Mouse (Mus musculus) G1E (cell line): ENCODE measurements around the gene Tmem126b. TPM values are rescaled to one million over a fixed set of nuclear protein-coding genes. Genes with fewer than 3 reads are reported as not detected.
A peak's percentile ranks its signal among the peaks of the same experiment; 100 is the strongest.

Experiments used
- ATAC-seq: 2 replicates; pipeline ENCODE4 v1.8.0; 2016; ENCODE audit warnings: mild to moderate bottlenecking; ENCODE audit not compliant: insufficient number of reproducible peaks, poor library complexity, low FRiP score, severe bottlenecking; ENCODE audit errors: extremely low read depth
- DNase-seq: peaks from one replicate; pipeline ENCODE4 v3.0.0; 2012; ENCODE audit warnings: low spot score
- H3K27me3 ChIP-seq: 2 replicates; pipeline ENCODE4 v1.6.1; 2012; ENCODE audit warnings: mild to moderate bottlenecking, low read length, inconsistent platforms; ENCODE audit not compliant: insufficient read depth
- H3K36me3 ChIP-seq: replicated peaks from 2 replicates; pipeline ENCODE3; 2012; ENCODE audit warnings: mild to moderate bottlenecking, inconsistent platforms
- H3K4me1 ChIP-seq: 2 replicates; pipeline ENCODE4 v1.6.1; 2012; ENCODE audit warnings: low read depth, low read length, inconsistent platforms, mixed read lengths; ENCODE audit not compliant: insufficient read depth
- H3K4me3 ChIP-seq: 2 replicates; pipeline ENCODE4 v1.5.1; 2012; ENCODE audit warnings: low read depth, mild to moderate bottlenecking, inconsistent platforms, low read length, moderate library complexity, mixed read lengths
- H3K9me3 ChIP-seq: replicated peaks from 2 replicates; pipeline ENCODE4 v1.6.1; 2012; ENCODE audit warnings: inconsistent platforms
- CTCF ChIP-seq: IDR thresholded peaks from 2 replicates; pipeline ENCODE4 v1.5.1; 2012; ENCODE audit warnings: low read depth, low read length, inconsistent platforms, mixed read lengths
- GATA1 ChIP-seq: IDR thresholded peaks from 2 replicates; pipeline ENCODE4 v1.6.1; 2012; ENCODE audit warnings: borderline replicate concordance, low read length, inconsistent platforms, mixed read lengths
- GATA2 ChIP-seq: IDR thresholded peaks from 2 replicates; pipeline ENCODE4 v1.6.1; 2012; ENCODE audit warnings: low read depth, low read length, inconsistent platforms, borderline replicate concordance
- POLR2AphosphoS5 ChIP-seq: IDR thresholded peaks from 2 replicates; pipeline ENCODE4 v1.6.1; 2012; ENCODE audit warnings: low read depth, low read length, inconsistent platforms; ENCODE audit not compliant: insufficient replicate concordance
- TAL1 ChIP-seq: conservative IDR thresholded peaks from 2 replicates; pipeline ENCODE4 v1.6.1; 2012; ENCODE audit warnings: low read depth, low read length, inconsistent platforms, mixed read lengths
- polyA plus RNA-seq: library from polyadenylated mRNA; stranded (reverse); fragments of >175 nt; gene quantifications from 2 replicates; pipeline ENCODE4 v1.2.3, GENCODE M21; 2012
- total RNA-seq, 2 experiments: library from RNA; stranded (forward) in 1 of 2; stranded (reverse) in 1 of 2; fragments of 200-1000 nt in 1 of 2; fragments of >200 nt in 1 of 2; fragmentation: Nextera tagmentation in 1 of 2; gene quantifications; 2 replicates each; pipeline ENCODE4 v1.2.3; 2014 to 2017

Gene Tmem126b
- total and polyA plus RNA-seq, 3 experiments: 4.0 to 30.4 (median 17.8) TPM

- Histone ChIP-seq H3K4me1 (peaks cover 11% of the 10 kb centered on the region; the same call in 1 of the 2 replicates), H3K36me3 (peaks cover 19% of the 10 kb centered on the region), H3K27me3 (no peaks in the 10 kb centered on the region), H3K4me3 (peak overlapping the region; percentile 99), H3K9me3 (no peaks in the 10 kb centered on the region)
- no peak for TF ChIP-seq GATA1
- no peak for TF ChIP-seq GATA2
- no peak for TF ChIP-seq POLR2AphosphoS5
- no peak for TF ChIP-seq TAL1
- no peak for TF ChIP-seq CTCF
- no peak for ATAC-seq
- DNase-seq: peak; percentile 79
These were observed 32.4 kb downstream of the Tmem126b start for GRCm38 (mm10) chr7:90443101-90444091.

- Histone ChIP-seq H3K27me3 (peaks cover 2% of the 10 kb centered on the region; the same call in 1 of the 2 replicates), H3K36me3 (peaks cover 18% of the 10 kb centered on the region), H3K4me3 (peak within 1 kb of the TSS; percentile 99), H3K9me3 (no peaks in the 10 kb centered on the region), H3K4me1 (peaks cover 7% of the 10 kb centered on the region; the same call in 1 of the 2 replicates)
- ATAC-seq (peak; percentile 93), DNase-seq (peak; percentile 92)
- TF ChIP-seq CTCF: no peak
- TF ChIP-seq TAL1: no peak
- TF ChIP-seq GATA2: no peak
- no peak for TF ChIP-seq POLR2AphosphoS5
- TF ChIP-seq GATA1: no peak
These were observed 33.2 kb downstream of the Tmem126b start, which contains the start of gene Crebzf for GRCm38 (mm10) chr7:90442518-90443080. Crebzf (plus strand) TSS chr7:90442729.

- H3K4me3 ChIP-seq: peak overlapping the region; percentile 99
- ATAC-seq (no peak), DNase-seq (no peak)
- H3K36me3 ChIP-seq: peaks cover 14% of the 10 kb centered on the region
- no peaks in the 10 kb centered on the region for H3K9me3 ChIP-seq
- H3K4me1 ChIP-seq: peaks cover 4% of the 10 kb centered on the region; the same call in 1 of the 2 replicates
- no peak for TF ChIP-seq TAL1
- no peak for TF ChIP-seq POLR2AphosphoS5
- no peak for TF ChIP-seq GATA1
- TF ChIP-seq GATA2: no peak
- TF ChIP-seq CTCF: no peak
- H3K27me3 ChIP-seq: peaks cover 7% of the 10 kb centered on the region; the same call in 1 of the 2 replicates
These were observed 33.7 kb downstream of the Tmem126b start for GRCm38 (mm10) chr7:90442070-90442469.

GRCm38 (mm10) chr7:90440044-90440443 lies 35.8 kb downstream of the Tmem126b start:
- H3K27me3 ChIP-seq: peaks cover 8% of the 10 kb centered on the region; the same call in 1 of the 2 replicates
- peaks cover 12% of the 10 kb centered on the region for H3K36me3 ChIP-seq
- TF ChIP-seq TAL1 (no peak), CTCF (no peak), GATA1 (no peak), GATA2 (no peak), POLR2AphosphoS5 (no peak)
- no peaks in the 10 kb centered on the region for H3K9me3 ChIP-seq
- DNase-seq: no peak
- no peak for ATAC-seq
- H3K4me3 ChIP-seq: no peak overlapping the region
- peaks cover 4% of the 10 kb centered on the region; the same call in 1 of the 2 replicates for H3K4me1 ChIP-seq

GRCm38 (mm10) chr7:90432221-90432620 lies 43.6 kb downstream of the Tmem126b start:
- no peaks in the 10 kb centered on the region for H3K9me3 ChIP-seq
- DNase-seq (no peak), ATAC-seq (no peak)
- H3K4me1 ChIP-seq: no peaks in the 10 kb centered on the region
- H3K36me3 ChIP-seq: no peaks in the 10 kb centered on the region
- TF ChIP-seq TAL1 (no peak), POLR2AphosphoS5 (no peak)
- peaks cover 21% of the 10 kb centered on the region for H3K27me3 ChIP-seq
- no peak overlapping the region for H3K4me3 ChIP-seq

GRCm38 (mm10) chr7:90427006-90427405 lies 48.8 kb downstream of the Tmem126b start:
- DNase-seq: no peak
- ATAC-seq: no peak
- Histone ChIP-seq H3K27me3 (peaks cover 26% of the 10 kb centered on the region), H3K4me1 (no peaks in the 10 kb centered on the region), H3K9me3 (no peaks in the 10 kb centered on the region), H3K36me3 (no peaks in the 10 kb centered on the region), H3K4me3 (no peak overlapping the region)
- TF ChIP-seq GATA2: no peak
- TF ChIP-seq TAL1: no peak
- no peak for TF ChIP-seq POLR2AphosphoS5
- no peak for TF ChIP-seq CTCF
- no peak for TF ChIP-seq GATA1
